Mouse (Mus musculus) liver, embryonic 11.5 days (tissue): ENCODE measurements around the gene Asb18. TPM values are rescaled to one million over a fixed set of nuclear protein-coding genes. Genes with fewer than 3 reads are reported as not detected.

Experiments used
- ATAC-seq: fragments of 200-750 bp; cut with Nextera tagmentation; replicated peaks from 2 replicates; pipeline ENCODE4 v1.8.0; 2017; ENCODE audit warnings: moderate number of reproducible peaks, mild to moderate bottlenecking, moderate TSS enrichment, moderate library complexity; ENCODE audit not compliant: low FRiP score
- DNase-seq: peaks from one replicate; pipeline ENCODE4 v3.0.0-alpha.2; 2017; ENCODE audit warnings: low spot score
- H3K27ac ChIP-seq: fragments of 300-500 bp; sonication (generic); 2 replicates; pipeline ENCODE4 v1.5.1; 2014; ENCODE audit warnings: mild to moderate bottlenecking, low read depth, low read length, control low read depth
- H3K27me3 ChIP-seq: fragments of 300-500 bp; sonication (generic); replicated peaks from 2 replicates; pipeline ENCODE4 v1.6.1; 2014; ENCODE audit warnings: low read length, mixed read lengths; ENCODE audit not compliant: control insufficient read depth, insufficient read depth
- H3K36me3 ChIP-seq: fragments of 300-500 bp; sonication (generic); 2 replicates; pipeline ENCODE4 v1.6.1; 2014; ENCODE audit warnings: mild to moderate bottlenecking, low read length, moderate library complexity, mixed read lengths; ENCODE audit not compliant: control insufficient read depth, insufficient read depth
- H3K4me1 ChIP-seq: fragments of 300-500 bp; sonication (generic); replicated peaks from 2 replicates; pipeline ENCODE4 v1.6.1; 2014; ENCODE audit warnings: low read length, mixed read lengths; ENCODE audit not compliant: control insufficient read depth, insufficient read depth
- H3K4me2 ChIP-seq: fragments of 300-500 bp; sonication (generic); 2 replicates; pipeline ENCODE4 v1.6.1; 2014; ENCODE audit warnings: mild to moderate bottlenecking, control low read depth, moderate library complexity
- H3K4me3 ChIP-seq: fragments of 300-500 bp; sonication (generic); 2 replicates; pipeline ENCODE4 v1.5.1; 2014; ENCODE audit warnings: low read depth, low read length, control low read depth
- H3K9ac ChIP-seq: fragments of 300-500 bp; sonication (generic); 2 replicates; pipeline ENCODE4 v1.6.1; 2014; ENCODE audit warnings: low read depth, low read length, control low read depth
- H3K9me3 ChIP-seq: fragments of 300-500 bp; sonication (generic); 2 replicates; pipeline ENCODE4 v1.6.1; 2016; ENCODE audit warnings: low read length, inconsistent platforms, mixed read lengths; ENCODE audit not compliant: control insufficient read depth
- WGBS: fragments of 180-500 bp; shearing (Covaris S2); extraction: QIAGEN DNeasy Blood & Tissue Kit; methylation state at CpG from one replicate; pipeline ENCODE4 v1.1.7; 2014; 5-methylcytosine and 5-hydroxymethylcytosine counted together
- polyA plus RNA-seq: library from polyadenylated mRNA; unstranded; fragments of >200 nt; fragmentation: Nextera tagmentation; extraction: Ambion mirVana; gene quantifications from 2 replicates; pipeline ENCODE4 v1.2.1, GENCODE M21; 2014

The Asb18 gene
- polyA plus RNA-seq, 1 experiment from 2014 or later = not detected

DNA sequence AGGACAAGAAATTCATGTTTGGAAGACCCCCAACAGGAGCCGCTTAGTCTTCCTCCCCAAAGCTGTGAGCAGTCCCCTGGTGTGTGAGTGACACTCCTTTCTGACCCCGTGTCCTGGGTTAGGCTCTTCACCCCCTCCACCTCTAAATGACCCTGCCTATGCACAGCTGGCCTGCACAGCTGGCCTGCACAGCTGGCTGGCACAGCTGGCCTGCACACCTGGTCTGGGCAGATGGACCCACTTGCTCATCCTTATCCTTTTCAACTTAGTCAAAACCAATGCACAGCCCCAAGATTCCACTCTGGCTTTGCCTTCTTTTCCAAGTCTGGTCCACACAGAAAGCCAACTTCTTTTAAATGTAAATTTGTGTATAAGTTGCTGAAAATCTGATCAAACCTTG is 15.8 kb downstream of the Asb18 start:
- Histone ChIP-seq H3K4me3 (no peak overlapping the region), H3K9ac (no peak overlapping the region), H3K27ac (no peak overlapping the region), H3K4me1 (no peaks in the 10 kb centered on the region), H3K4me2 (no peak overlapping the region), H3K27me3 (peaks cover 16% of the 10 kb centered on the region), H3K9me3 (no peaks in the 10 kb centered on the region), H3K36me3 (no peaks in the 10 kb centered on the region)
- ATAC-seq (no peak), DNase-seq (no peak)
- WGBS = 68% methylated on average over 2 of the region's 2 CpGs

GRCm38 (mm10) chr1:89998076-89998475 is 16.4 kb downstream of the Asb18 start:
- H3K27ac ChIP-seq = no peak overlapping the region
- no peaks in the 10 kb centered on the region for H3K9me3 ChIP-seq
- no peaks in the 10 kb centered on the region for H3K4me1 ChIP-seq
- no peak overlapping the region for H3K4me2 ChIP-seq
- H3K27me3 ChIP-seq = peaks cover 22% of the 10 kb centered on the region
- no peaks in the 10 kb centered on the region for H3K36me3 ChIP-seq
- no peak overlapping the region for H3K4me3 ChIP-seq
- WGBS = 72% methylated on average over 7 of the region's 7 CpGs
- no peak for ATAC-seq
- DNase-seq = no peak
- H3K9ac ChIP-seq = no peak overlapping the region

DNA sequence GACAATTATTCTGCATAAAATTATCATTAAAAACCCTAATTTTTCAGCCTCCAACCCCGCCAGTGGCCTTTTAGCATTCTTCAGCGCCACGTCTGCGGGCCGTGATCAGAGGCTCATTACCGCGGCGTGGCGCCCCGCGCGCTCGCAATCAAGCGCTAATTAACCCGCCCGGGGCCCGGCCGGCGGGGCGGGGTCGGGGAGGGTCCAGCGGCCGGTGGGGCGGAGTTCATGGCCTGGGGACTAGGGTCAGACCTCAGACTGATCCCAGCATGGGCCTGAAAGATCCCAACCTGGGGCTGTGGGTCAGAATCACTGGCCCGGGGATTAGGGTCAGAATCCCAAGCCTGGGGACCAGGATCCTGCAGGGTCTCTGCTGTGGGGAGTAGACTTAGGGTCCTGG is 22.2 kb downstream of the Asb18 start:
- ATAC-seq = no peak
- Histone ChIP-seq H3K27me3 (peaks cover 39% of the 10 kb centered on the region), H3K4me1 (no peaks in the 10 kb centered on the region), H3K4me2 (peak overlapping the region; percentile 46), H3K4me3 (peak overlapping the region; percentile 20; the same call in 1 of the 2 replicates), H3K36me3 (no peaks in the 10 kb centered on the region), H3K27ac (no peak overlapping the region), H3K9ac (no peak overlapping the region), H3K9me3 (no peaks in the 10 kb centered on the region)
- WGBS = 2% methylated on average over 25 of the region's 25 CpGs
- DNase-seq = no peak

GRCm38 (mm10) chr1:89977261-89977660 is 37.2 kb downstream of the Asb18 start:
- no peaks in the 10 kb centered on the region for H3K4me1 ChIP-seq
- H3K9me3 ChIP-seq = no peaks in the 10 kb centered on the region
- WGBS = 77% methylated on average over 8 of the region's 8 CpGs
- 0 out of 2 replicates have a peak, but pooled peaks cover 1% of the 10 kb centered on the region for H3K27me3 ChIP-seq
- ATAC-seq (no peak), DNase-seq (no peak)
- H3K4me2 ChIP-seq = no peak overlapping the region
- H3K27ac ChIP-seq = no peak overlapping the region
- H3K36me3 ChIP-seq = no peaks in the 10 kb centered on the region
- no peak overlapping the region for H3K4me3 ChIP-seq
- no peak overlapping the region for H3K9ac ChIP-seq

GRCm38 (mm10) chr1:89976411-89976810 is 38.1 kb downstream of the Asb18 start:
- Histone ChIP-seq H3K36me3 (no peaks in the 10 kb centered on the region), H3K4me2 (no peak overlapping the region), H3K4me1 (no peaks in the 10 kb centered on the region), H3K9ac (no peak overlapping the region), H3K27me3 (peaks cover 7% of the 10 kb centered on the region; the same call in 1 of the 2 replicates), H3K27ac (no peak overlapping the region), H3K9me3 (no peaks in the 10 kb centered on the region), H3K4me3 (no peak overlapping the region)
- DNase-seq (no peak), ATAC-seq (no peak)
- WGBS = 76% methylated on average over 8 of the region's 8 CpGs

GRCm38 (mm10) chr1:89974541-89974940 is 39.9 kb downstream of the Asb18 start:
- Histone ChIP-seq H3K27me3 (peaks cover 23% of the 10 kb centered on the region), H3K9me3 (no peaks in the 10 kb centered on the region), H3K4me2 (no peak overlapping the region), H3K36me3 (no peaks in the 10 kb centered on the region), H3K27ac (no peak overlapping the region), H3K4me1 (no peaks in the 10 kb centered on the region), H3K9ac (no peak overlapping the region), H3K4me3 (no peak overlapping the region)
- ATAC-seq = no peak
- 70% methylated on average over 8 of the region's 8 CpGs for WGBS
- no peak for DNase-seq

DNA sequence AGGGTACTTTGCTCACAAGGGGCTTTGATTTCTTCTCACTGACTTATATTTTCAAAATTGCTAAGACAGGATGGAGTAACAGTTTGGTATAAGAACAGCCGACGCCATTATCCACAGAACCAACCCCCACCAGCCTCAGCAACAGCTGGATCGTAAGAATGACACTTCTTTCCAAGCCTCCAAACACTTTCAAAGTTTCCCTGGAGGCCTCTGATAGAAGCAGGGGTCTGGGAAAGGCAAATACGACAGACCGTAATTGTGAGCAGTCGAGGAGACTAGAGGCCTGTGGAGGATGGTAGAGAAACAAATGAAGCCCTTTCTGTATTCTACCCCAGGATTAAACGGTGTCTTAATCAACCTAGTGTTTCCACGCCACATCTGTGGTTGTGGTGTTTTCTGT is 42.6 kb downstream of the Asb18 start:
- H3K4me1 ChIP-seq = no peaks in the 10 kb centered on the region
- no peaks in the 10 kb centered on the region for H3K36me3 ChIP-seq
- no peaks in the 10 kb centered on the region for H3K9me3 ChIP-seq
- peaks cover 50% of the 10 kb centered on the region for H3K27me3 ChIP-seq
- H3K4me3 ChIP-seq = no peak overlapping the region
- ATAC-seq (no peak), DNase-seq (no peak)
- H3K4me2 ChIP-seq = no peak overlapping the region
- WGBS = 67% methylated on average over 8 of the region's 8 CpGs
- no peak overlapping the region for H3K27ac ChIP-seq
- no peak overlapping the region for H3K9ac ChIP-seq

DNA sequence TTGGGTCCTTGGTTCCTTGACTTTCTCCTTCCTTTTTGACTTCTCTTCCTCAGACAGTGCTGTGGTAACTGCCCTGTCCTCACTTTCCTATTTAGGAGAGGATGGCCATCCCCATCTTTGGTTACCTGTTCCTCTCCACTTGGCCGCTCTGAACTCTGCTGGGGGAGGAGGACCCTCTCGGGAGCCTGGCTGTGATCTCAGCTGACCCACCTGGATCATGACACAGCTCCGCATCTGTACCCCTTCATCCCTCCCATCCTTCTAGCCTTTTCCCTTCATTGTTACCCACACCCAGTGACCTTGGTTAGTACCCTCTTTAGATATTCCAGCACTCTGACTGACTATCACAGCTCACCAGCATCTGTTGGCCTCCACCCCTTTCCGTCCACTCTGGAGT is 44.8 kb downstream of the Asb18 start:
- Histone ChIP-seq H3K4me3 (no peak overlapping the region), H3K4me1 (no peaks in the 10 kb centered on the region), H3K4me2 (no peak overlapping the region), H3K36me3 (no peaks in the 10 kb centered on the region), H3K27ac (no peak overlapping the region), H3K9ac (no peak overlapping the region), H3K9me3 (no peaks in the 10 kb centered on the region), H3K27me3 (peaks cover 50% of the 10 kb centered on the region)
- DNase-seq (no peak), ATAC-seq (no peak)
- WGBS = 76% methylated on average over 4 of the region's 4 CpGs

- Histone ChIP-seq H3K9ac (no peak overlapping the region), H3K4me2 (no peak overlapping the region), H3K36me3 (no peaks in the 10 kb centered on the region), H3K27me3 (peaks cover 50% of the 10 kb centered on the region), H3K9me3 (no peaks in the 10 kb centered on the region), H3K27ac (no peak overlapping the region), H3K4me1 (no peaks in the 10 kb centered on the region), H3K4me3 (no peak overlapping the region)
- 48% methylated on average over 10 of the region's 10 CpGs for WGBS
- DNase-seq (no peak), ATAC-seq (no peak)
Observed at GRCm38 (mm10) chr1:89969072-89969713, 45.3 kb downstream of the Asb18 start.
